Mouse (Mus musculus) fibroblast of lung, adult 2 months (primary cell): ENCODE measurements around the gene Id1.
A peak's percentile ranks its signal among the peaks of the same experiment; 100 is the strongest.

Source experiments
- DNase-seq: peaks from one replicate; pipeline ENCODE4 v3.0.0-alpha.2; 2011; ENCODE audit warnings: low read depth

Id1 gene

GRCm38 (mm10) chr2:152753944-152754711 is 18.1 kb downstream of the Id1 start, which contains the start of gene Cox4i2:
Cox4i2 (plus strand) TSS chr2:152754173.
- DNase-seq: no peak

DNA sequence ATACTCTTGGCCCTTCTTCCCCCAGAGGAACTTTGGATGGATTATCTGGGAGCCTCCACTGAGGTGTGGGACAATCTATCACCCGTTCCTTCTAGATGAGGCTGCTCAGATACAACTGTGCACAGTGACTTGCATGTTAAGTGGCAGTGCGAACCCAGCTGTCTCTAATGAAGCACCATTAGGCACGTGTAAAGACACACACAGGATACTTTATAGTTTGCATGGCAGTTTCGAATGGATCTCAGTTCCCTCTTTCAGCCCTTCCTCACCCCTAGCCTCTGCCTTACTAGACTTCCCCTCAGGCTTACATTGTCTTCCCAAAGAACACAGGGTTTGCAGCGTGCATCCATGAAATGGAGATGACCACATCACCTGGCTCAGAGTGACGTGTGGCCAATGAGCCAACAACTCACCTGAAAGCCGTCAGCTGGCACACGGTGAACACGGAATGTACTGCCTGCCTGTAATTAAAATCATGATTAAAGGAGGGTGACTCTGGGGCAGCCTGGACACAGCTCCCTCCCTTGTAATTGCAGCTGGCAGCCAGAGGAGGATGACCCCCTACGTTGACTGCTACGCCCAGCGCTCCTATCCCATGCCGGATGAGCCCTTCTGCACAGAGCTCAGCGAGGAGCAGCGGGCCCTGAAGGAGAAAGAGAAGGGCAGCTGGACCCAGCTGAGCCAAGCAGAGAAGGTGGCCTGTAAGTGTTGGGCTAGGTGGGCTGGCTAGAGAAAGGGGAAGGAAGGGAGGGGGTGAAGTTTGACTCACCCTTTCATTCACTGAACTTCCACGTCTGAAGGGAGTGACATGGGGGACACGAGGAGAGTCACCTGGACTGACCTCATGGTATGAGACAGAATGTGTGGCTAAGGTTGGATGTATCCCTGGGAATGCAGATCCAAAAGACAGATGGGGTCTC is 20.7 kb downstream of the Id1 start:
- no peak for DNase-seq

DNA sequence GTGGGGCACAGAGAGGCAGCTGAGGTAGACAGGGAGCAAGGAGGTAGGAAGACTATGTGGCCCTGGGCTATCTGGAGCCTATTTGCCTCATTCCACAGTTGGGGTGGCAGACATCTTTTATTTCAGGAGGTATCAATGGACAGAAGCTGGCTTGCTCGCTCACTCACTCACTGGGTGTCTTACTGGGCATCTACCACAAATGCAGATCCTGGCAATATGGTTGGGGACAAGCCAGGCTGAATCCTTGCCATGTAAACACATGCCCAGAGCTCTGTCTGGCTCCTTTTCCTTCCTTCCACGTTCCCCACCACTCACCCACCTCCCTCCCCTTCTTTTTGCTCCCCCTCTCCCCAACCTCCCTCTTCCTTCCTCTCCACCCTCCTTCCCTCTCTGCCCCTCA is 21.4 kb downstream of the Id1 start:
- DNase-seq: no peak

DNA sequence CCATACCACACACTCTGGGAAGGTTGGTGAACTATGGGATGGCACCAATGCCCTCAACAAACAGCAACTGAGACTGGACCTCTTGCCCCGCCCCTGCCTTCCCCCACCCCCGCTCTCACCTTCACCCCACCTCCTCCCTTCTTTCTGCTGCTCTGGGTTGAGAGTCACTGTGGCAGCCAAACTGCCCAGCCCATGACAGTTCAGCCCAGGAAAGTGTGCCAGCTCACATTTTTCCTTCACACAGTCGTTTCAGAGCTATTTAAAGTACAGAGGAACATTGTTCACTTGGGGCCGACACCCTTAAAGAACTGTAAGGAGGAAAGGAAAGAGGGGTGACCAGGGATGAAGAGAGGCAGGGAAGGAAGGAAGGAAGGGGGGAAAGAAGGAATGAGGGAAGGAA is 22.3 kb downstream of the Id1 start:
- DNase-seq: no peak

GRCm38 (mm10) chr2:152763310-152763709 is 27.3 kb downstream of the Id1 start:
- no peak for DNase-seq

- no peak for DNase-seq
These were observed 28.4 kb downstream of the Id1 start for GRCm38 (mm10) chr2:152764172-152765044.

GRCm38 (mm10) chr2:152765045-152765674 is 29.1 kb downstream of the Id1 start:
- no peak for DNase-seq

GRCm38 (mm10) chr2:152766387-152767123 is 30.5 kb downstream of the Id1 start:
- DNase-seq: peak; percentile 85

DNA sequence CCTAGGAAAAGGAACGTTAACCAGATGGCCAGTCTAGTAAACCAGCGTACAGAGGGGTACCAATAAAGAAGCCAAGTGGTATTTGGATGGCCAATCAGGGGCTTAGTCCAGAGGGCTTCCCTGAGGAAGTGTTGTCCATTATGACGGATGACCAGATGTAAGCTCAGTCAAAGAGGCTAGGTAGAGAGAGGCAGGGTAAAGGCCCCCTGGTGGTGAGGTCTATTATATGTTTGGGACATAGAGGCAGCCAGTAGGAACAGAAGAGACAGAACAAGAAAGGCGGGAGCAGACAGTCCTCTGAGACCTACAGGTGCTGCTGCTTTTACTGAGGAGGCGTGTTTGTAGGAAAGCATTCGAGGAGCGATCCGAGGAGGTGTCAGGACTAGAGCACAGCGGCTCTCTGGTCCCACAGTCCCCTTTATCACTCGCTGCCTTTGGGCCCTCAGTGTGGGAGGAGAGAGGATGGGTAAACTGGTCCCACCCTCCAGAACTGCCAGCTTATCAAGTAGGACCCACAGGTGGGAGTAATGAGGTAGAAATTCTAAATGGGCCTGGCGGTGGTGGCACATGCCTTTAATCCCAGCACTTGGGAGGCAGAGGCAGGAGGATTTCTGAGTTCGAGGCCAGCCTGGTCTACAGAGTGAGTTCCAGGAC is 31.7 kb downstream of the Id1 start:
- DNase-seq: no peak

GRCm38 (mm10) chr2:152769677-152770076 is 33.6 kb downstream of the Id1 start:
- no peak for DNase-seq

DNA sequence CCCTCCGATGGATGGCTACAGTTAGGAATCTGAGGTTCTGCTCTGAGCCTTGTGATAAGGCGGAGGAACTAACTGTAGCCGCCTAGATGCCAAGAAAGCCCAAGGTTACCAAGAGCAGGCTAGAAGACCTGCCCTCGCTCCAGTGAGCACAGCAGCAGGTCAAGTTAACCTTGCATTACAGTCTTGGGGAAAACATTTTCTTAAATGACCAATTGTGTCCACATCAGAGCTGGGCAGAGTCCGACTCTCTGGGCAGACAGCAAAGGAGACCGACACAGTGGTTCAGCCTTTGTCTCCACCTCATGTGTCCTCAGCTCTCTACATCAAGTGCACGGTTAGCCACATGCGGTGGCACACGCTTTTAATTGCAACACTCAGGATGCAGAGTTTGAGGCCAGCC is 35.5 kb downstream of the Id1 start:
- no peak for DNase-seq

DNA sequence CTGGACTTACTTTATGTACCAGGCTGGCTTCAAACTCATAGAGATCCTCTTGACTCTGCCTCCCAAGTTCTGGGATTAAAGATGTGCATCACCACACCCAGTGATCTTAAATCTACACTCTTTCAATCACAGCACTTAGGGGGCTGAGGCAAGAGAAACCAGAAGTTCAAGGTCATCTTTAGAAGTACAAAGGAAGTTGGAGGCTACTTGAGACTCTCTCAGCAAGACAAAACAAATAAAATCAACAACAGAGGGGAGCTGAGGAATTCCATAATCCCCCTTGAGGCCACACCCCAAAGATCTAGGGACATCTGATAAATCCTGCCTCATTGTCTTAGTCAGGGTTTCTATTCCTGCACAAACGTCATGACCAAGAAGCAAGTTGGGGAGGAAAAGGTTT is 36.2 kb downstream of the Id1 start:
- no peak for DNase-seq

DNA sequence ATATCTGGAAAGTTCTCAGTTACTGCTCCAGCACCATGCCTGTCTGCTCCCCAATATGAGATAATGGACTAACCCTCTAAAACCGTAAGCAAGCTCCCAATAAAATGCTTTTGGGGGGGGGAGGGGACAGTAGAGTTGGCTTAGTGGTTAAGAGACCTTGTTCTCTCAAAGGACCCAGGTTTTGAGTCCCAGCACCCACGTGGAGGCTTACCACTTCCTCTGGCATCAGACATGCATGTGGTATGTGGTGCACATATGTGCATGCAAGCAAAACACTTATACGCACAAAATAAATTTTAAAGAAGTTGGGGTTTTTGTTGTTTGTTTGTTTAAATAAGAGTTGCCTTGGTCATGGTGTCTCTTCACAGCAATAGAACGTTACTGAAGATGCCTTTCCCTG is 39.3 kb downstream of the Id1 start:
- DNase-seq: no peak

DNA sequence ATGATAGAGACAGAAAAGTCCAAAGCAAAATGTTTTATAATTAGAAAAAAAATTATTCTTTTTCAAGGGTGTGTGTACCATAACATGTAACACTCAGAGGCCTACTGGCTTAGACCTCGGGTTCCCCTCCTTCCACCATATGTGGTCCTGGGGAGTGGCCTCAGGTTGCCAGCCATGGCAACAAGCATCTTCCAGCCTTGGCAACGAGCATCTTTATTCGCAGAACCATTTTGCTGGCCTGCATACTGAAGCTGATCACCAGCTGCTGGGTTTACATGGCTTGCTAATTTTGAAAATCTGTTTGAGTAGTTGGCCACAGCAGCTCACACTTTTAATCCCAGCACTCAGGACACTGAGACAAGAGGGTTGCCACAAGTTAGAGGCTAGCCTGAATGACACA is 40.0 kb downstream of the Id1 start:
- no peak for DNase-seq

DNA sequence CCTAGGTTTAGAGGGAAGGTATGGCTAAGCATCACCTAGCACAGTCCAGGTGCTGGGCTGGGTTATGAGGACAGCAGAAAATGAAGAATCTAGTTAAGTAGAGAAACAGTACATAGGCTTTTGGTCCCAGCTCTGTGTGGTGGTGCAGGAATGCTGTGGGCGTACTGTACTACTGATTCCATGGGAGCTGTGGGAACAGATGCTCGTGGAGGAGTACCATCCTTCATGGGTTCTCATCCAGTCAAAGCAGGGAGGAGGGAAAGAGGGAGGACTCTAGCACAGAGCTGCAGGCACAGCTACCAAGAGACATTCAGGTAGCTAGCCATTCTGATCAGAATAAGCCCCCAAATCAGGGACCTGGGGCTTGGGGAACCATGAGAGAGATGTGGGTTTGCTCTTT is 40.4 kb downstream of the Id1 start:
- DNase-seq: no peak

- DNase-seq: no peak
These were observed 41.0 kb downstream of the Id1 start for GRCm38 (mm10) chr2:152777081-152777480.

GRCm38 (mm10) chr2:152780466-152780865 is 44.4 kb downstream of the Id1 start:
- no peak for DNase-seq

GRCm38 (mm10) chr2:152781031-152781711 is 45.1 kb downstream of the Id1 start:
- DNase-seq: no peak

DNA sequence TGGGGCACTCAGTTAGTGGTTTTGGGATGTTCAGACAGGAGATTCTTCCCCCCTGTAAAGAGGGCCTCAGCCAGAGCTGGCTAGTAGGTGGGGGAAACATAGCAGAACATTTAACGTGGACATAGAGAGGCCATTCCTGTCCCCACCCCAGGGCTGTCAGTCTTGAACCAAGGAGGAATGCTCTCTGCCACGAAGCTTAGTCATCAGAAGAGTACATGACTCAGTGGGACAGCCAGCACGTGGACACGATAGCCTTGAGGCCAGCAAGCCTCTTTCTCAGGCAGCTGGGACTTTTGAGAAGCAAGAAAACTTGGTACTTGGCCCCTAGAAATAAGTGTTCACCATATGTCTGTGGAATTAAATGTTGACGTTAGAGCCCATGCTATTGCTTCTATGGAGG is 46.6 kb downstream of the Id1 start:
- DNase-seq: no peak

DNA sequence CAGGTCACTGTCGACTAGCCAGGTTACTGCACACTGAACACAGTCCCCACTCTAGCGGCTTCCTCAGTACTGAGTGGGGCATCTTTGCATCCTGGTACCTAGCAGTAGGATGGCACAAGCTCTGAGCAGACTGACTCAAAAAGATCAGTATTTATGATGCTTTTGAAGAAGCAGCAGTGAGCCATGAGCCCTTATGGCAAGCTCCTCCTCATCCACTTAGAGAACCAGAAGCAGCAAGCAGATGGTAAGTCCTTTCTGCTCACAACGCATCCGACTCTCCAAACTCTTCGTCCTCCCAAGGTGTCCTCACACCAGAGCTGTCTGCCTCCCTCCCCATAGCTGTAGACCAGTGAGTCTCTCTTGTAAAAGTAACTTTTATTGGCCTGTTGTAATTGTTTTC is 47.2 kb downstream of the Id1 start:
- DNase-seq: no peak
